Mouse (Mus musculus) megakaryocyte progenitor cell, adult 5-6 weeks (primary cell): Measurements from ENCODE around the gene Ugt2a2. TPM values are rescaled to one million over a fixed set of nuclear protein-coding genes. Genes with fewer than 3 reads are reported as not detected.
"Not testable (repeated sequence)": the region's sequence is repeated elsewhere in the genome, so short reads cannot be mapped to it uniquely, and the experiment has no call there.

Source experiments
- ATAC-seq: replicated peaks from 2 replicates; pipeline ENCODE4 v1.8.0; 2016; ENCODE audit warnings: mild to moderate bottlenecking, moderate TSS enrichment, inconsistent platforms; ENCODE audit not compliant: poor library complexity
- total RNA-seq, 2 experiments: library from RNA; stranded (forward) in 1 of 2; stranded (reverse) in 1 of 2; fragments of 157-497, 149-512 nt in 1 of 2; fragments of 200-1000 nt in 1 of 2; gene quantifications; 2 replicates each; pipeline versions ENCODE4 v1.2.3 to v1.2.4; 2015 to 2017

Gene Ugt2a2
- not detected in 2 replicates for total RNA-seq (2015)
- total RNA-seq (2017), result not detected in 2 replicates

DNA sequence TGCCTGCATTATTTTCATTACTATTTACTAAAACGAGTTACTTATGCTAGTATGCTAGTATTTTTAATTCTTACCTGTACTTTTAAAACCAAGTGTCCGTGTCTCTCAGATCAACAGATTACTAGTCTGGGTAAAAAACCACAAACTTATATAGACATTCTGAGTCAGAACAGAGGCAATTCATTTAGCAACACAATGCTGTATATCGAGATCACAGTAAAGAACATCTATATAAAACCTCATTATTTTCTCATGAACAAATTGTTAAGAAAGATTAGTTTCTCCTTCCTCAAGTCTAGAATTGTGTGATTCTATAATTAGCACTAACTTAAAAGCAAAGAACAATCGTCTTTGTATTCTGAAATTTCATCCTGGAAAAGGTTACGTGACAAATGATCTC, at the start of gene Ugt2a2:
Gene Ugt2a2, minus strand, starts transcription at position 101 of the 400 bp plus-strand sequence.
- no peak for ATAC-seq

- ATAC-seq, result not testable (repeated sequence)
These were observed 41.5 kb upstream of the Ugt2a2 start for GRCm38 (mm10) chr5:87523561-87523960.

GRCm38 (mm10) chr5:87505776-87506458, 23.9 kb upstream of the Ugt2a2 start:
- ATAC-seq, result no peak

DNA sequence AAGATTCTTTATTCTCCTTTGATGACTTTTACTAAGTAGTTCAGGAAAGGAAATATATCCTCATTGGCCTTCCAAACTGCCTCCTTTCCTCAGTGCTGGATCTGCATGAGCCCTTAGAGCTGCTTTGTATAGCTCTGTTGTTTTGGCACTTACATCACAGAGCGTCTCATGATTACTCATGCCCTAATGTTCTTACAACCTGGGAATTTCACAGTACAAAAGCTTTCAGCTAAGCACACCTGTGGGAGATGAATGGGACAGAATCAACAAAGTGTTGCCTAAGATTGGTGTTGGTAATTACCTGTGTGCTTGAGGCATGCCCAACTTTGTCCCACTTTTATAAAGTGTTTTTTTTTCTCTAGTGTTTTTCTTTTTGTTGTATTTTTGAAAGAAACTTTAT, 20.6 kb upstream of the Ugt2a2 start:
- no peak for ATAC-seq

GRCm38 (mm10) chr5:87499341-87499740, 17.3 kb upstream of the Ugt2a2 start:
- no peak for ATAC-seq

- no peak for ATAC-seq
These were observed 16.9 kb upstream of the Ugt2a2 start for GRCm38 (mm10) chr5:87498936-87499335.

DNA sequence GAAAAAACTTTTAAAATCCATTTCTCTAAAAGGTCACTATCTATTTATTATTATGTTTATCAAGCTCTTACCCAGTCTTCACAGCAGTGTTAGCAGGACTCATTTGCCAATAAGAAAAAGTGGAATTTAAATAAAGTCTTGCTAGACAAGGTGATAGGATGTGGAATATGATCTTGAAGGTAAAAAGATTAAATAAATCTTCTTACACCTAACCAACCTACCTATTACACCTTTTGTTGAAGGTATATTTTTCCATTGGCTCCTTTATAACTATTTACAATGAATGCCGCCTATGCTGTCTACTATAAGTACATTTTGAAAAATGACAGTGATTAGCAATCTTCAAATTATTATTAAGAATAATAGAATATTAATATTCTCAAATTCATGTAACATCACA, 8.7 kb upstream of the Ugt2a2 start, which contains the start of gene Ugt2a1:
Gene Ugt2a1, minus strand, starts transcription at position 101 of the 400 bp plus-strand sequence.
- ATAC-seq, result no peak

- ATAC-seq, result not testable (repeated sequence)
These were observed 4.6 kb upstream of the Ugt2a2 start, which contains the start of gene Gm43638 for GRCm38 (mm10) chr5:87486706-87487105. Gm43638 (minus strand) TSS chr5:87486806.

DNA sequence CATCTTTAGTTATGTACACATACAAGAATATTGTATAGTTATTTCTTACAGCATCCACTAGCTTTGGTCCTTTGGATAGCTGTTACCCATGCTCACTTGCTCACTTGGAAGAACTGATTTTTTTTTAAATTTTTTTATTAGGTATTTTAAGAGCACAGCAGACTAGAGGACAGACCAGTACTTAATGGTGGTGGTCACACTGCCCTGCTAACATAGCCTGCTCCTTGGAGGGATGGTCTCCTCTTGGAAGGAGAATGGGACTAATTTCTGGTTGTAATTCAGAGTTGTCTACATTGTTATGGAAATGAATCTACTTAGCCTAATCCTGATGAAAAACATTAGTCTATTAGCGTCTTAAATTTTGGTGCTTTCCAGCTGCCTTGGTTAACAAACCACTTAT, 23.2 kb downstream of the Ugt2a2 start:
- no peak for ATAC-seq

DNA sequence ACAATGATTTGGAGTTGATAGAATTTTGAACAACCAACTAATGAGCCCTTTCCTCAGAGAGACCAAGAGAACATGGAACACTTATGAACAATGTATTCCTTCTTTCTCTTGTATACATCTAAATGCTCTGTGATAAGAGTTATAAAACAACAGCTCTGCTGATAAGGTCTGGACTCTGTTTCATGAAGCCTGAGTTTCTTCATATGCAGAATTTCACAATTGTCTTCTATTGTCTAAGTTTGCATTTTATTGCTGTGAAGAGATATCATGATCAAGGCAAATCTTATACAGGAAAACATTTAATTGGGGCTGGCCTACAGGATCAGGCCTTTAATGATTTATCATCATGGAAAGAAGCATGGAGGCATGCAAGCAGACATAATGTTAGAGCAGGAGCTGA, 24.4 kb downstream of the Ugt2a2 start:
- no peak for ATAC-seq

GRCm38 (mm10) chr5:87456216-87456850, 25.7 kb downstream of the Ugt2a2 start:
- ATAC-seq, result no peak

DNA sequence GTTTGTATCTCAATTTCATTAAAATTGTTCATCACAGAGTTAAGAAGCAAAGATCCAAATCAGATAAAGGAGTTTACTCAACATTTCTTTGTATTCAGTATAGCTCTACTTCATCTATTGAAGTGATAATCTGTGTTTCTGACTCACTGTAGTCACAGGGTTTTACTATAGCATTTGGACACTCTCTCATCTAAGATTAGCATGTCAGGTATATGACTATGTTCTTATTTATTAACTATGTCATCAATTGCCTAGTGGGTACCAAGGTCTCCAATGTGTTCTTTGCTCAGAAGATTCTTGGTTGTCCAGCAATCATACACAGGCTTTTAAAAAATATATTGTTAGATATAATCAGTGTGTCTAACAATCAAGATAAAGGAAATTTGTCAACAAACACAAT, 26.5 kb downstream of the Ugt2a2 start:
- no peak for ATAC-seq

DNA sequence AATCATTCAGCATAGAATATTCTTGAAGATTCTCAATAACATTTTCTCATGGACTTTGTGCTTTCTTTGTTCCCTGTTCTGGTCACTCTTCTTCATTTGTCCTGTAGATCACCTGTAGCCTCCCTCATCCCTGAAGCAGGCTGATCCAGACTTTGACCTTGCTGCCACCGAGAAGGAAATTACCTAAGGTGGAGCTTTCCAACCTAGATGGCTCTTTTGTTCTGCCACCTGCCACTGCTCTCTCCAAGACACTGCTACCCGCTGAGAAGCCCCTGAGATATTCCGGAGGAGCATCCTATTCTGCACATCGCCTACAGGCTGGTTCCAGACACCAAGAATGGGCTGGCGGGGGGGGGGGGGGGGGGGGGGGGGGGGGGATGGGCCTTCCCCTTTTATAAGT, 29.5 kb downstream of the Ugt2a2 start:
- ATAC-seq, result not testable (repeated sequence)

GRCm38 (mm10) chr5:87436264-87436663, 45.8 kb downstream of the Ugt2a2 start:
- ATAC-seq, result no peak

- ATAC-seq, result no peak
These were observed 56.4 kb downstream of the Ugt2a2 start for GRCm38 (mm10) chr5:87425676-87426075.

GRCm38 (mm10) chr5:87424041-87424440, 58.0 kb downstream of the Ugt2a2 start, which contains the start of gene Ugt2b38:
Ugt2b38 (minus strand) TSS chr5:87424203.
- ATAC-seq, result not testable (repeated sequence)

Other genes with a start within 250 kb of the Ugt2a2 start
- gene Ugt2b37, start 227.5 kb downstream of the Ugt2a2 start, total RNA-seq (2015), result not detected in 2 replicates
- gene Ugt2b37, start 227.5 kb downstream of the Ugt2a2 start, total RNA-seq (2017), result not detected in 2 replicates
- gene Ugt2a3, start 145.1 kb downstream of the Ugt2a2 start, total RNA-seq (2015), result not detected in 2 replicates
- not detected in 2 replicates for gene Ugt2a3, start 145.1 kb downstream of the Ugt2a2 start, total RNA-seq (2017)
- not detected in 2 replicates for gene Ugt2b38, start 58.1 kb downstream of the Ugt2a2 start, total RNA-seq (2015)
- not detected in 2 replicates for gene Ugt2b38, start 58.1 kb downstream of the Ugt2a2 start, total RNA-seq (2017)
- not detected in 2 replicates for gene Gm43638, start 4.5 kb upstream of the Ugt2a2 start, total RNA-seq (2015)
- not detected in 2 replicates for gene Gm43638, start 4.5 kb upstream of the Ugt2a2 start, total RNA-seq (2017)
- gene Ugt2a1, start 8.6 kb upstream of the Ugt2a2 start, total RNA-seq (2015), result not detected in 2 replicates
- not detected in 2 replicates for gene Ugt2a1, start 8.6 kb upstream of the Ugt2a2 start, total RNA-seq (2017)
- not detected in 2 replicates for gene Sult1b1, start 55.9 kb upstream of the Ugt2a2 start, total RNA-seq (2015)
- not detected in 2 replicates for gene Sult1b1, start 55.9 kb upstream of the Ugt2a2 start, total RNA-seq (2017)
- not detected in 2 replicates for gene Sult1d1, start 86.8 kb upstream of the Ugt2a2 start, total RNA-seq (2015)
- not detected in 2 replicates for gene Sult1d1, start 86.8 kb upstream of the Ugt2a2 start, total RNA-seq (2017)
- not detected in 2 replicates for gene Sult1e1, start 109.3 kb upstream of the Ugt2a2 start, total RNA-seq (2015)
- not detected in 2 replicates for gene Sult1e1, start 109.3 kb upstream of the Ugt2a2 start, total RNA-seq (2017)
- not detected in 2 replicates for gene Csn1s1, start 183.9 kb upstream of the Ugt2a2 start, total RNA-seq (2015)
- not detected in 2 replicates for gene Csn1s1, start 183.9 kb upstream of the Ugt2a2 start, total RNA-seq (2017)
- not detected in 2 replicates for gene Csn2, start 217.4 kb upstream of the Ugt2a2 start, total RNA-seq (2015)
- not detected in 2 replicates for gene Csn2, start 217.4 kb upstream of the Ugt2a2 start, total RNA-seq (2017)